Mouse (Mus musculus): Measurements from ENCODE around the gene Frem1.

Gene Frem1

DNA sequence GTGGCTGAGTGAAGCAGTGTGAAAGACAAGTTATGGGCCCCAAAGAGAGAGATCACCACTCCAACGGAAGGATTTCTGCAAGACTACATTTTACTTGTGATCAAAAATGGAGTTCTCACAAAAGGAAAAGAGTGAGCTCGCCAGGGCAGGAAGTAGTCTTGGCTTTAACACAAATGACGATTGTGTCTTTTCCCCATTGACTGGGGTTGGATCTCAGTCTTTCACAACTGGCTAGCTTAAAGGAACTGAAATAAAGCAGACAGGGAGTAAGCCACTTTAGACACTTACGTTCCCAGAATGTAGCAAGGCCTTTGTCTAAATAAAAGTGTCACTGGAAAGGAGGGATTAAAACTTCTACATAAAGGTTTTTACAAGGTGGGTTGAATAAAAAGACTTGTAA is 185.0 kb downstream of the Frem1 start:
- no peak for DNase-seq

DNA sequence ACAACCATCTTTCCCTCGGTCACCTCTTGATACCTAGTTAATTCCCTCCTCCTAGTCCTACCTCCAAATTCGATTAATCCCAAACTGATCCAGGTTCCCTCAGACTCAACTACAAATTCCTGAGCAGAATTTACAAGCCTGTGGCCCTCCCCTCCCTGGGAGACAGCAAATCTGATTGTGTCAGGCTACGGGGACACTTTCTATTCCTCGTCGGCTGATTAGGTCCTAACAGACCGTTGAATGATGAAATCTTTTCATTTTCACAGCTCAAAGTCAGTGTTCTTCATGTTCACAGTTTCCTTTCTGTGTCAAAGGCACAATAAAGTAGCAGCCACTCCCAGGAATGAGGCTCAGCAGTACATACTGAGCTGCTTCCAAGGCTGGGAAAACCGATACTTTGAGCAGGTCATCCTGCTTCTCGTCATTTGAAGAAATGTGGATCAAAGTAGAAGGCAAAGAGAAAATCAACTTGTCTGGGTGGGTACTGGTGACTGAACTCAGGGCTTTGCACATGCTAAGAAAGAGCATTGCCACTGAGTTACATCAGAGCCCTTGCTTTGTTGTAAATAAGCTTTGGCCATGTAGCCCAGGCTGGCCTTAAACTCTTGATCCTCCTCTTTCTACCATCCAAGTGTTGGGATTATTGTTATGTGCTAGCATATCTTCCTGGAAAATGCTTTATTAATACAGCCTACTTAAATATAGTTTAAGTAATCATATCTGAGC is 187.0 kb downstream of the Frem1 start:
- DNase-seq: no peak

DNA sequence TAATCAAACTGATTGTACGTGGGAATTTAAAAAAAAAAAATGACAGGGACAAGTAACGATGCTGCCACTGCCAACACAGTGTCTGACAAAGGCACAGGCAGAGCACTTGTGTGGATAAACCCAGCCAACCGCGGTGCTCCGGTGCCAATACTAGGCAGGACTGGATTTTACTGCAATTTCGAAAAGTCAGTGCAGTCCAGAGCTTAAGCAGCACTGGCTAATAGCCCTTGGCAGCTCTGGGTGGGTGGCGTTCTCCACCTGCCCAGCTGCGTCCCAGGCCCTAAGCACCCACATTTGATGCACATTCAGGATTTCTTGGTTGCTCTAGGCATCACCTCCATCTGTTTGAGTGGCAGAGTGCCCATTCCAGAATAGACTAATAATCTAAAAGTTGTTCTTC is 188.8 kb downstream of the Frem1 start:
- DNase-seq: peak in 1 of 2 experiments; percentile 42

DNA sequence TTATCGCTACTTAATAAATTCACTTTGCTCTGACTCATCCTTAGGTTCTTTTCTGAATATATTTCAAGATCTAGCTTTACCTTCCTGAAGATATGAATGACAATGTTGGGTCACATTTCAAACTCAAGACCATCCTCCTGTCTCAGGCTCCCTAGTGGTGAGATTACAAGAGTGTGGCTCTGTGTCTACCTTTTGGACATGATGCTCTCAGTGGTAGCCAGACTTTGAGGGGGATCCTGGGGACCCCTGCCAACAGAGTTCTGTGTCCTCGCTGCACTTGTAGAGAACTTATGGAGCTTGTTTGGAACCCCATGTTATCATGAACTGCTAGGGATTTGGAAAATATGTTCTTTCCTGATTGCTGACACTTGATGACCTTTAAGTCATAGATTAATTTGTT is 190.7 kb downstream of the Frem1 start:
- no peak for DNase-seq

DNA sequence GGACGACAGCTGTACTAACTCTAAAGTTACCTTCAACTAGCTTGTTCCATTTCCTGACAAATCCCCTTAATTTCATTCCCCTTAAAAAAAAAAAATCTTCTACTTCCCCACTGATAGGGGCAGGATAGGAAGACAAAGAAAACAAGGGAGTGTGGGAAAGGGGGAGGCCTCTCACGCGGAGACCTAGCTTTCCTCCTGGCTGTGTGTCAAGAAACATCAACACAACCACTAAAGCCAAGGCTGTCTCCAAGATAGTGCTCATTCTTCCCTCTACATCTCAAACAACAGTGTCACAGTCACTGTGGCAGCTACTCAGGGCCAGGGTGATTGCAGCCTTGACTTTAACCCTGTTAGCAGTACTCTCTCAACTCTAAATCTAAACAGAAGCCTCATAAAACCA is 191.6 kb downstream of the Frem1 start:
- no peak for DNase-seq

DNA sequence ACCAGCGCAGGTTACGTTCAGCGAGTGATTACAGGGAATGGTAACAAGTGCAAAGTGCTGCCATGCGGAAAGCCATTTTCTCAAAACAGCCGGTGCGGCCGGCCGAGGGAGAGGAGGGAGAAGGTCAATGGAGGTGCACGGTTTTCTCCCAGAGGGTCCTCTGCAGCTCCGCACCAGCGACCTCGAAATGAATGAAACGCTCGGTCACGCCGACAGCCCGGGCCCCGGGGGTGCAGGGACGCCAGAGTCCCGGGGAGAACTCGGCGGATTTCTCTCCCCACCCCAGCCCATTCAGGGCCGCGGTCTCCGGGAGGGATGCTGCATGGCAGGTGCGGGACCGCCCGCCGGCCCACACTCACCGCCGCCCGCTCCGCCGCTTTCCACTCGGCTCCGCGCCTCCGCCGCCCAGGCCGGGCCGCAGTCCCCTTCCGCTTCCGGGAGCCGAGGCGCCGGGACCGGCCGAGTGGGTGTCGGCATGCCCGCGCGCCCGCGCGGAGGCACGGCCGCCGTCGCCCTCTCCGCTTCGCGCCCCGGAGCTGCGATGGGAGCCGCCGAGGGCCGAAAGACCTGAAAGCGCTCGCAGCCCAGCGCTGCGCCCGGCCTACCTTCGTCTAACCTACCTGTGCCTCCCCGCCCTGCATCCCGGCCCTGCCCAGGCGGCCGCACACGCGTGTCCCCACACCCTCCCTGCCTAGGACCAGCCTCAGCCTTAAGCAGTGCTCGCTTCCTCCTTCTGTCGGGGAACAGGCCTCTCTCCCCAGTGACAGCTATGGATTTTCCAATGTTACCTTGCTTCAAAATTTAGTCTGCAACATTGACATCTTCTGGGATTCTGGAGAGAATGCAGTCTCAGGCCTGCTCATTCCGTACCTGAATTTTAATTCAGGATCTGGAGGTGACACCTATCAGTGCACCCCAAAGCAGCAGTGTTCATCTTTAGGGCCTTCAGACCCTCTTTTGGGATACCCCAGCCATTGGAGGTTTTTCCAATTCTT is 192.7 kb downstream of the Frem1 start, which contains the start of gene Zdhhc21:
TSS of gene Zdhhc21 (minus strand) at position 828 of the 995 bp plus-strand sequence.
- DNase-seq: peak; percentile 79 to 91

DNA sequence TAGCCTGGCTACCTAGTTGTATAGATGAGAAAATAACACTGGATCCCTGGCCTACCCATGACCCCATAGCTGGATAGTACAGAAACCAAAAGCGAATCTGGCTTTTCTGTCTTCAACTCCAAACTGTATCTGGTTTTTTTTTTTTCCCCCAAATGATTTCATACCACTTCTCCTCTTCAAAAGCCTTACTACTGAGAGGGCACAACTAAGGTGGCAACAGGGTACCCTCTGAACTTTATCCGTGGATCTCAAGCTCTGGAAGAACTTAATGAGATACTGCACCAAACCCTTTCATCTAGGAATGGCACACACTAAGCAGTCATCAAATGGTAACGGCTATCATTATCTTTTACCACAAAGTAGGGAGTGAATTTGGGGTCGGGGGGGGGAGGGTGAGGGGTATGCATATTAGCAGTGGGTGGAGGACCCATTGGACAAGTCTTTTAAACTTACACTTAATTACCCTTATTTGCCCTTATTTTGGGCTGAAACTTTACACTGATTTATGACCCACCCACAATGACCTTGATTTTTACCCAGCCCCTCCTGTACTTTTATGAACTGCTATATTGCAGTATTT is 193.6 kb downstream of the Frem1 start:
- DNase-seq: no peak

DNA sequence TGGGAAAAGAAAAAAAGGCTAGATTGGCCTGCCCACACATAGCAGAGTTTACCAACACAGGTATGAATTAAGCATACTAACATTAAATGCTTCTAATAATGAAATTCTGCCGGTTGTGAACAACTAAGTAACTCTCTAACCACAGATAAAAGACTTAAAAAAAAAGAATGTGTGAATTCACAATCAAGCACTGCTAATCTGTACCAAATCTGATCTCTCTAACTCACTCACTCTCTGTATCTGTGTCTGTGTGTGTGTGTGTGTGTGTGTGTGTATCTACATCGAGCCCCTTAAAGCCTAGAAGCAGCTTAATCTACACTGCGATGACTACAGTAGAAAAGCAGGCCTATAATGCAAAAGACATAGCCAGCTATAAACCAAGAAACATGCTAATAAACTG is 195.2 kb downstream of the Frem1 start:
- DNase-seq: no peak

DNA sequence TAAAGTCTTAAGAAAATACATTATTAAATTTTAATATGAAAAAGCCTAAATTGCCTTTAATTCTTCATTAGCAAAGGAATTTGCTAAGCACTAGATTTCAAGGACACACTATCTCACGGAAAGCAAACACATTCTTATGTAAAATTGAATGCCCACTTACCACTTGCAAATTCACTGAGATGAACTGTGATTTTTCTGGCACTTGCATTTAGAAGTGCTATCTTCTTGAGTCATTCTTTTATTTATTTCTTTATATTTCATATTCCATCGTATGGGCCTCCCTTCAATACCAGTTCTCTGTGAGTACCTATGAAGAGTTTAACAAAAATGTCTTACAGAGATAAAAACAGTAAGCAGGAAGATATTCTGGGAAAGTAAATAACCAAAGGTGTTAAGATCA is 198.3 kb downstream of the Frem1 start:
- DNase-seq: no peak

DNA sequence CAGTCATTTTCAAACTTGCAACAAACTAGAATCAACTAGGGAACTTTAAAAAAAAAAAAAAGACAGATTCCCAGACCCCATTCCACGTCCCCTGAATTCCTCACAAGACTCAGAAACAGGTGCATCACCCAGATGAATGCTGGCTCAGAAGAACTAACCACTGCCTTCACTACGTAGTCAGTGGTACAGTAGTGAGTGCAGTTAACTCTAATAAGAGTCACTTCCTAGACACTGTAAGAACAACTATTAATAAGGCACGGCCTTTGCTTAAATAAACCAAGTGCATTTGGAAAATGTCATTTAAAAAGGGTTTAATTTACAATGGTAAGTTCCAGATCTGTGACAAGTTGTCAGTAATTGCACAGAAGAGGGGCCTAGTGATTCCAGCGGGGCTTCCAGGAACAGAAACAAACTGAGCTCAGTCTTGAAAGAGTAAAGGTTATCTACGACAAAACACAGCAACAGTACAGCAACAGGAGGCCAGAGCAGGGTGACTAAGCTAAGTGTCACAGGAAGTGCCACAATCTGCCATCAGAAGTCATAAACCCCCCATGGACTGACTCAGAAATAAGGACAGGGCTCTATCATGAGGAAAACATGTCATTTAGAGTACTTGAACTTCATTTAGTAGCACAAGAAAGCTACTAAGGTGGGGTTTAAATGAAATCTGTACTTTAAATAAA is 203.4 kb downstream of the Frem1 start:
- DNase-seq: no peak

All from kidney, postnatal 25 days (tissue).